ENCODE assay signal across 8 mouse cellular contexts in the genomic region with DNA sequence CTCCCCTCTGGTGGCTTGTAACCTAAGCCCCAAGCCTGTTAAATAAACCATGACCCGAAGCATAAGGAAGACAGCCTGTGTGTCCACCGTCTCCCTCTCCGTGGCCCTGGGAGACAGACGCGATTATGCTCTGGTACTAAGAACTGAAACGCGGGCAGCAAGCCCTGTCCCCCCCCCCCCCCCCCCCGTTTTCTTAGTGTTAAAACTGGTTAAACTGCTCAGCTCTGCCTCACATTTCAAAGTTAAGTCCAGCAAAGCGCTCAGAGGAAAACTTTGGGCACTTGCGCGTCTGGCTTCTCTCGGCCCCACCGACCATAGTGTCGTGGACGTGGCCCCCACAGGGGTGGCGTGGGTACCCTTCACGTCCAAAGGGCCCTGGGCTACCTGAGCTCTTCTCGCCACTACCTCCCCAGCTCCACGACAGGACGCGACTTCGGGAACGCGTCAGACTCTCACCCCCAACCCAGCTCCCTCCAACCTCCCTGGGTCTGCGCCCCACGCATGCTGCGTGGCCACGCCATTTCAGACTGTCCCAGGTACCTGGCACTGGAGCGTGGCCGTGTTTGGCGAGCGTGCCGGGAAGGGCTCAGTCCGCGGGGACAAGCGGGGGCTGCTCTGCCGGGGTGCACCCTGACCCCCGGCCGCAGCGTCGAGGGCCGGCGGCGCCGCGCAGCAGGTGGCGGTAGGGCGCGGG. TPM values are rescaled to one million over a fixed set of nuclear protein-coding genes. Genes with fewer than 3 reads are reported as not detected.
DNase-seq lines count a peak whose midpoint lies in the region; ATAC-seq and TF ChIP-seq lines count a peak whose summit lies in the region.

No protein-coding gene starts in this region.

- peak overlapping the region; percentile 59 for H3K4me3 ChIP-seq in heart, embryonic 11.5 days (ENCODE audit: low read depth, low read length)
- H3K4me3 ChIP-seq in ES-E14 (ENCODE audit: insufficient read depth in 1 of 2, low read depth in 1 of 2, low read length in 2 of 2, poor library complexity in 1 of 2, severe bottlenecking in 1 of 2): peak overlapping the region; percentile 70 to 77
- peak overlapping the region; percentile 56 for H3K4me3 ChIP-seq in embryonic facial prominence, embryonic 11.5 days (ENCODE audit: low read depth, low read length)
- H3K4me3 ChIP-seq in intestine, postnatal 0 days (ENCODE audit: low read depth, low read length): peak overlapping the region; percentile 65
- H3K4me3 ChIP-seq in neural tube, embryonic 13.5 days: peak overlapping the region; percentile 62

- no peak for TF ChIP-seq CTCF in intestine, postnatal 0 days (IDR thresholded peaks at IDR 0.05; ENCODE audit: low read depth)

- in situ Hi-C loops in ES-E14 (cut with MboI; ENCODE audit: low sequenced_read_pairs in 2 of 2, unreplicated experiment in 2 of 2): no loop called here

- no peak for DNase-seq in heart, postnatal 36 days
- DNase-seq in ES-E14 (ENCODE audit: low read depth, low spot score): no peak
- peak; percentile 17 for DNase-seq in embryonic facial prominence, embryonic 11.5 days (ENCODE audit: low spot score)
- no peak for DNase-seq in c-Kit-positive CD71-positive TER-119-positive erythroid progenitor cells, embryonic 14.5 days (ENCODE audit: low spot score)
- no peak for DNase-seq in left cerebral cortex, postnatal 14 days (ENCODE audit: low spot score in 2 of 2)

- H3K27me3 ChIP-seq in heart, embryonic 11.5 days (ENCODE audit: control insufficient read depth, insufficient read depth, low read length): peaks cover 17% of the 10 kb centered on the region
- peaks cover 9% of the 10 kb centered on the region; the same call in 1 of the 2 replicates for H3K27me3 ChIP-seq in embryonic facial prominence, embryonic 11.5 days (ENCODE audit: control insufficient read depth, insufficient read depth, low read length)
- H3K27me3 ChIP-seq in intestine, postnatal 0 days (replicated peaks; ENCODE audit: control insufficient read depth, insufficient read depth, low read length): no peaks in the 10 kb centered on the region
- peaks cover 42% of the 10 kb centered on the region for H3K27me3 ChIP-seq in neural tube, embryonic 13.5 days

- peak; percentile 59 for ATAC-seq in heart, embryonic 11.5 days (replicated peaks; ENCODE audit: insufficient number of reproducible peaks, low FRiP score, low TSS enrichment)
- ATAC-seq in embryonic facial prominence, embryonic 11.5 days (replicated peaks; ENCODE audit: insufficient number of reproducible peaks, low FRiP score, low TSS enrichment, low read depth): peak; percentile 68; the same call in 1 of the 2 replicates
- peak; percentile 57 for ATAC-seq in intestine, postnatal 0 days
- ATAC-seq in neural tube, embryonic 13.5 days (ENCODE audit: low read depth): peak; percentile 74

- peak overlapping the region; percentile 98 for H3K4me2 ChIP-seq in heart, embryonic 11.5 days
- peak overlapping the region; percentile 98 for H3K4me2 ChIP-seq in embryonic facial prominence, embryonic 11.5 days (ENCODE audit: low read depth, low read length)
- peak overlapping the region; percentile 98 for H3K4me2 ChIP-seq in intestine, postnatal 0 days (replicated peaks; ENCODE audit: low read depth)
- H3K4me2 ChIP-seq in neural tube, embryonic 13.5 days: peak overlapping the region; percentile 94

- intact Hi-C loops in heart, postnatal 36 days (cut with DNase I): no loop called here
- intact Hi-C loops in left cerebral cortex, postnatal 14 days (cut with DNase I): loop anchor here (5.0 kb wide), 1 partner anchor 37 kb away; no protein-coding TSS in a partner anchor

- H3K27ac ChIP-seq in heart, embryonic 11.5 days (ENCODE audit: low read depth, low read length): no peak overlapping the region
- H3K27ac ChIP-seq in ES-E14 (ENCODE audit: insufficient read depth, low read depth, low read length, poor library complexity, severe bottlenecking): no peak overlapping the region
- H3K27ac ChIP-seq in embryonic facial prominence, embryonic 11.5 days (replicated peaks; ENCODE audit: low read depth, low read length): no peak overlapping the region
- no peak overlapping the region for H3K27ac ChIP-seq in intestine, postnatal 0 days (ENCODE audit: low read depth, low read length)
- no peak overlapping the region for H3K27ac ChIP-seq in neural tube, embryonic 13.5 days (replicated peaks)

- H3K4me1 ChIP-seq in heart, embryonic 11.5 days (ENCODE audit: control insufficient read depth, insufficient read depth, low read length): no peaks in the 10 kb centered on the region
- no peaks in the 10 kb centered on the region; a peak in 1 of 4 replicates for H3K4me1 ChIP-seq in ES-E14 (ENCODE audit: control insufficient read depth in 2 of 2, insufficient read depth in 2 of 2, low read length in 2 of 2, poor library complexity in 1 of 2)
- no peaks in the 10 kb centered on the region for H3K4me1 ChIP-seq in embryonic facial prominence, embryonic 11.5 days (ENCODE audit: control insufficient read depth, insufficient read depth, low read length)
- no peaks in the 10 kb centered on the region for H3K4me1 ChIP-seq in intestine, postnatal 0 days (replicated peaks; ENCODE audit: control insufficient read depth, insufficient read depth, low read length)
- peaks cover 6% of the 10 kb centered on the region for H3K4me1 ChIP-seq in neural tube, embryonic 13.5 days (replicated peaks)

- no peaks in the 10 kb centered on the region for H3K36me3 ChIP-seq in heart, embryonic 11.5 days (ENCODE audit: control insufficient read depth, insufficient read depth, low read length)
- no peaks in the 10 kb centered on the region for H3K36me3 ChIP-seq in ES-E14 (ENCODE audit: control insufficient read depth, insufficient read depth, low read length, poor library complexity, severe bottlenecking)
- H3K36me3 ChIP-seq in embryonic facial prominence, embryonic 11.5 days (replicated peaks; ENCODE audit: control insufficient read depth, insufficient read depth, low read depth, low read length): no peaks in the 10 kb centered on the region
- no peaks in the 10 kb centered on the region for H3K36me3 ChIP-seq in intestine, postnatal 0 days (ENCODE audit: control insufficient read depth, insufficient read depth)
- no peaks in the 10 kb centered on the region for H3K36me3 ChIP-seq in neural tube, embryonic 13.5 days

- peak overlapping the region; percentile 68 for H3K9ac ChIP-seq in heart, embryonic 11.5 days (ENCODE audit: low read depth, low read length)
- H3K9ac ChIP-seq in ES-E14 (ENCODE audit: insufficient read depth, low read depth, low read length, poor library complexity, severe bottlenecking): peak overlapping the region; percentile 76
- H3K9ac ChIP-seq in embryonic facial prominence, embryonic 11.5 days (replicated peaks; ENCODE audit: low read length): peak overlapping the region; percentile 57
- H3K9ac ChIP-seq in intestine, postnatal 0 days (ENCODE audit: low read depth, low read length): peak overlapping the region; percentile 61
- H3K9ac ChIP-seq in neural tube, embryonic 13.5 days: peak overlapping the region; percentile 73

- H3K9me3 ChIP-seq in heart, embryonic 11.5 days (replicated peaks; ENCODE audit: control insufficient read depth, low read length): no peaks in the 10 kb centered on the region
- no peaks in the 10 kb centered on the region for H3K9me3 ChIP-seq in ES-E14 (ENCODE audit: control insufficient read depth, insufficient read depth, low read depth, low read length)
- no peaks in the 10 kb centered on the region for H3K9me3 ChIP-seq in embryonic facial prominence, embryonic 11.5 days (replicated peaks; ENCODE audit: control insufficient read depth, low read length)
- H3K9me3 ChIP-seq in intestine, postnatal 0 days (ENCODE audit: control insufficient read depth): no peaks in the 10 kb centered on the region
- no peaks in the 10 kb centered on the region for H3K9me3 ChIP-seq in neural tube, embryonic 13.5 days

- 4% methylated on average over 49 of the region's 49 CpGs for WGBS in heart, embryonic 11.5 days (ENCODE audit: insufficient replicate concordance)
- WGBS in embryonic facial prominence, embryonic 11.5 days: 3% methylated on average over 44 of the region's 49 CpGs
- WGBS in intestine, postnatal 0 days: 4% methylated on average over 49 of the region's 49 CpGs
- WGBS in neural tube, embryonic 13.5 days: 5% methylated on average over 48 of the region's 49 CpGs

TF ChIP-seq in ES-E14, 5 proteins besides CTCF, POLR2A, EP300 and RAD21:
- no peak for TF ChIP-seq MAFK (IDR thresholded peaks at IDR 0.05; ENCODE audit: insufficient read depth, low read depth, low read length)
- TF ChIP-seq CHD2 (IDR thresholded peaks at IDR 0.05; ENCODE audit: low read depth, low read length): no peak
- TF ChIP-seq ZC3H11A (IDR thresholded peaks at IDR 0.05; ENCODE audit: borderline replicate concordance, low read depth, low read length): no peak
- no peak for TF ChIP-seq HCFC1 (IDR thresholded peaks at IDR 0.05; ENCODE audit: borderline replicate concordance, insufficient read depth, low read length)
- no peak for TF ChIP-seq ZNF384 (IDR thresholded peaks at IDR 0.05; ENCODE audit: low read depth, low read length)

RNA-seq across cellular contexts. Expression of gene 2010300C02Rik, which starts 0.7 kb away (rescaled TPM):
- polyA plus RNA-seq in heart, embryonic 11.5 days (2014; fragmentation: Nextera tagmentation; extraction: Ambion mirVana): 2.8 and 3.7 TPM in 2 replicates
- total RNA-seq in heart, postnatal 36 days (2021): under 1 TPM; 0.94 to 0.98 TPM
- total RNA-seq in ES-E14 (2012; rRNA removed): 0.58 and 0.67 TPM in 2 replicates
- 0.65 and 0.95 TPM in 2 replicates for polyA plus RNA-seq in embryonic facial prominence, embryonic 11.5 days (2014; fragmentation: Nextera tagmentation; extraction: Ambion mirVana)
- polyA plus RNA-seq in intestine, postnatal 0 days (2015; fragmentation: Nextera tagmentation; extraction: Ambion mirVana): 7.2 and 7.8 TPM in 2 replicates
- polyA plus RNA-seq in neural tube, embryonic 13.5 days (2015; fragmentation: Nextera tagmentation; extraction: Ambion mirVana): 1.2 and 1.5 TPM in 2 replicates
- total RNA-seq in left cerebral cortex, postnatal 14 days (2021): 100 to 1,000 TPM; 177 to 178 TPM
